Mouse (Mus musculus) ovary, postnatal 14 days (tissue): ENCODE measurements around the gene Cdc42bpb.

Experiments
- DNase-seq: peaks from one replicate; pipeline ENCODE4 v3.0.0; 2022; ENCODE audit warnings: low spot score

The Cdc42bpb gene

GRCm38 (mm10) chr12:111284532-111284931, 93.0 kb downstream of the Cdc42bpb start:
- DNase-seq = no peak

DNA sequence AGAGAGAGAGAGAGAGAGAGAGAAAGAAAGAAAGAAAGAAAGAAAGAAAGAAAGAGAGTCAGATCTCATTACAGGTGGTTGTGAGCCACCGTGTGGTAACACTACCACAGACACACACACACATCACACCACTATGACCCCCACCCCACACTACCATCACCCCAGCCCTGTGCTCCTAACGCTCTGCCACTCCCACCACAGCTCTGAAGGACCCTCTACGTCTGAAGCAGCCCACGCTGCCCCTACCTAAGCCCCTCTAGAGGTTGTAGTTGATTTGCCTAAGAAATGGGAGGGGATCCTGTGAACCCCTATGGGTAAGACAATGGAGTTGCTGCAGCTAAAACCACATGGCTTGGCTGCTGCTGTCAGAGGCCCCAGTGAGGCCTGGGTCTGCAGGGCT, 93.9 kb downstream of the Cdc42bpb start:
- DNase-seq = no peak

DNA sequence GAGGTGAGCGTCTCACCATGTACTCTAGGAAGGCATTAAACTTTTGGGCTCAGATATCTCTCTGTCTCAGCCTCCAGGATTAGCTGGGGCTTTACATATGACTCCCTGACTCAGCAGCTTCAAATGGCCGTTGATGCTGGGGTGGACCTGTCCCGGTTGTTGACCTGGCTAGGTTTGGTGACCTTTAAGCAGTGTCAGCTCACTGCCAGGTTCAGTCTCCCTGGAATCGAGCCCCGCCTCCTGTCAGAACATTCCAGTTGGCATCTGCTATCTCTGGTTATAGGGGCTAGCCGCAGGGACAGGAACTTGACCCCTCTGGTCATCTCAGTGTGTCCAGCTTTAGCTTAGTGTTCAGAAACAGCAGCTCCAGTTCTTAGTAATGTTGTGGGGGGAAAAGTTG, 101.1 kb downstream of the Cdc42bpb start:
- DNase-seq = no peak

DNA sequence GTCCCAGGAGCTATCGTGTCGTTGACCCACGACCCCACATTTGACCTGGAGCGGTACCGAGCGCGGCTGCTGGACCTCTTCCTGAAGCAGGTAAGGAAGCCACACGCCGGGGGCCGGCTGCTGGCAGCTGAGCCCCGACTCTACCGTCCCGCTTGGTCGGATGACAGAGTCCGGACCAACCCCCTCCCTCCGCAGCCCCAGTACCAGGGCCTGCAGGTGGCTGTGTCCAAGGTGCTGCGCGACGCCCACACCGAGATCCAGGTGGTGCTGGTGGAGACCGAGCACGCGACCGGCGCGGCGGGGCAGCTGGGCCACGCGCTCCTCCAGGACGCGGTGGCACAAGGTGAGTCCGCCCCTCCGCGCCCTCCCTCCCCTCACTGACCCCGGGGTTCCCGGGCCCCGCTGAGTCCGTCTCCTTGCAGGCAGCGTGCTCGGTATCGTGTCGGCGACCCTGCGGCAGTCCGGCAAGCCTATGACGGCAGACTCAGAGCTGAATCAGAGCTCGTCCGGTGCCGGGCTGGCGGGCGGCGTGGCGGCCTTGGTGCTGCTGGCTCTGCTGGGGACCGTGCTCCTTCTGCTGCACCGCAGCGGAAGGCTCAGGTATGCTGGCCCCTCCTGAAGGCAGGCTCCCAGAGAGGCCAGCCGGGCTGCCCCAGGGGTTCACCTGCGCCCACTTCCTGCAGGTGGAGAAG, 102.2 kb downstream of the Cdc42bpb start:
- no peak for DNase-seq

GRCm38 (mm10) chr12:111274447-111275149, 102.9 kb downstream of the Cdc42bpb start:
- DNase-seq = no peak

DNA sequence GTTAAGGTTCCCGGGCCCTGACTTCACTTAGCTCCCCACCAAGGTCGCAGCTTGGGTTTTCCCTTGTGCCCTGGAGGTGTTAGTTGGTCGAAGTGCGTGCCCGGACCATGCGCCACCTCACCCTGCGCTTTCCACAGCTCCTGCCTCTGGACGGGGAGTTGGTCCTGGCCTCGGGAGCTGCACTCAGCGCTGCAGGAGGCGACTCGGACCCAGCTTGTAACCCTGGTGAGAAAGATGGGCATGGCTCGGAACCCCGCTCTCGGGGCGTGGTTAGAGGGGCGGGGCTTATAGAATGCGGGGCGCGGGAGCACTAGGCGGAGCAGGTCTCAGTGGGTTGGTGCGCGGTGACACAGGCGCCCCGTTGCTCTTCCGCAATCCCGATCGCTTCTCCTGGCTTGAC, 103.5 kb downstream of the Cdc42bpb start:
- DNase-seq = no peak

DNA sequence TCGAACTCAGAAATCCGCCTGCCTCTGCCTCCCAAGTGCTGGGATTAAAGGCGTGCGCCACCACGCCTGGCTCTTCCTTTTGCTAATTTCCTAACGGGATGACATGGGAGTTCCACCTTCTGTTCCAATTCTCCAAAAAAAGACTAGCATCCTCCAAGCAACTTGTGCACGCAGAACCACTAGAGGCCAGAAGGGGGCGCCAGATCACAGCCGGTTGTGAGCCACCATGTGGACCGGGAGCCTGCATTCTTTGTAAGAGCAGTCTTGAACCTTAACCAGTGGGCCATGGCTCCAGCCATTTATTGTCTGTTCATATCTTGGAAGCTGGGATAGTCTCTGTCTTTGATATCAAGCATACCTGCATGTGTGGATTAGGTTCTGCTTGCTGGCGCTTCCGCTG, 105.1 kb downstream of the Cdc42bpb start:
- peak; percentile 74 for DNase-seq

GRCm38 (mm10) chr12:111271966-111272365, 105.6 kb downstream of the Cdc42bpb start:
- no peak for DNase-seq

DNA sequence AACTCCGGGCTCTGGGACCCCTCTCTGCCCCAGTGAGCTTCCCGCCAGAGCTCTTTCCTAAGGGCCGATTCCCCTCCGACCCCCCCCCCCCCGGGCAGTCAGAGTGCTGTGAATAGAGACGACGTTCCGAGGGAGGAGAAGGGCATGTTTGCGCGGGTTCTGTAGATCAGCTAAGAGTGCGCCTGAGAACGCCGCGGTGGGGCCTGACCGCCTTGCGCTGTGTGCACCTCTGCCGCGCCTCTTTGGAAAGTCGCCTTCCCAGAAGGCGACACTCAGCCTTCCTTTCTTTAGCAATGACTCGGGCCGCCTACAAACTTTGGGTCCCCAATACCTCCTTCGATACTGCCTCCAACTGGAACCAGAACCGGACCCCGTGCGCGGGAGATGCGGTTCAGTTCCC, 106.1 kb downstream of the Cdc42bpb start:
- DNase-seq = no peak

DNA sequence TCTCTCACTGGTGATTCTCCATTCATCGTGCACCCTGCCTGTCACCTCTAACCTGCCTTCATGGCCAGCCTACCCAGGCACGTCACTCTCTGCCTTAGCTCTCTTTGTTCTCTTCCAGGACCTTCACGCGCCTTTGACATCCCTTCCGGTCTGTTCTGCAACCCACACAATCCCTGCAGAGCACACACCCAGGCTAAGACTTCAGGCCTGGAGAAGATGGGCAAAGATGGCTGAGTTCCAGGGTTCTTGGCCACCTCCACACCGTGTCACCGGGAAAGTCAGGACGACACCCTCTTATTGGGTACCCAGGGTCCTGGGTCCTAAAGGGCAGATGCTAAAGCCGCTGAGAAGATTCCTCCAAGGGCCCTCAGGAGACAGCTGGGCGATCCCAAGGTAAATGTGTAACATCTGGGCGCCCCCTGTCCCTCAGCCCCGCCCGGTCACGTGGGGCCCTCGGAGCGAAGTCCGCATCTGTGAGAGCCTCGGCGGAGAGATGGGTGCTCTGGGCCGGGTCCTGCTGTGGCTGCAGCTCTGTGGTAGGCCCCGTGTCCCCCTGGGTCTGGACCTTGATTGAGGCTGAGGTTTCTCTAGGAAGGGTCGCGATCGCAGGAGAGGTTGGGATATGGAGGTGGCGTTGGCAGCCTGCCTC, 106.8 kb downstream of the Cdc42bpb start, which contains the start of gene Amn:
Gene Amn, plus strand, starts transcription at position 467 of the 649 bp plus-strand sequence.
- no peak for DNase-seq

GRCm38 (mm10) chr12:111267673-111268325, 109.7 kb downstream of the Cdc42bpb start:
- no peak for DNase-seq

- no peak for DNase-seq
Observed at GRCm38 (mm10) chr12:111266592-111266991, 110.9 kb downstream of the Cdc42bpb start.

- DNase-seq = no peak
Observed at GRCm38 (mm10) chr12:111265212-111265611, 112.3 kb downstream of the Cdc42bpb start.

DNA sequence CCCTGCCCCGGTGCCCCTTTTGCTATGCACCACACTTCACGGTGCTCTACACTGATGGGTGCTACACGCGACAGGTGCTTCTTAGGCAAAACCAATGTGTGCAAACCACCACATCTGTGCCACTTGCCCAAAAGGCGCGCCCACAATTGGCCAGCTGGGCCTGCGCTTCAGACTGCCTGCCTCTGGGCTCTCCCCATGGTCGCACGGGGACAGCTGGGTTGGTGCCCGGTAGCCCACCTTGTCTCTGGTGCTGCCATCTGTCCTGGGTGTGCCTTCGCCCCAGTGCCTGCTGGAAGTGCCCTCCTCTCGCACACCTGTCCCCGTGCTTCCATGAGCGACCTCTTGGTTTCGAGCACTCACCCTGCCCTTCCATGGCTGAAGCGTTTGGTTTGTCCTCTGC, 113.9 kb downstream of the Cdc42bpb start:
- no peak for DNase-seq

- DNase-seq = no peak
Observed at GRCm38 (mm10) chr12:111251227-111251626, 126.3 kb downstream of the Cdc42bpb start.

DNA sequence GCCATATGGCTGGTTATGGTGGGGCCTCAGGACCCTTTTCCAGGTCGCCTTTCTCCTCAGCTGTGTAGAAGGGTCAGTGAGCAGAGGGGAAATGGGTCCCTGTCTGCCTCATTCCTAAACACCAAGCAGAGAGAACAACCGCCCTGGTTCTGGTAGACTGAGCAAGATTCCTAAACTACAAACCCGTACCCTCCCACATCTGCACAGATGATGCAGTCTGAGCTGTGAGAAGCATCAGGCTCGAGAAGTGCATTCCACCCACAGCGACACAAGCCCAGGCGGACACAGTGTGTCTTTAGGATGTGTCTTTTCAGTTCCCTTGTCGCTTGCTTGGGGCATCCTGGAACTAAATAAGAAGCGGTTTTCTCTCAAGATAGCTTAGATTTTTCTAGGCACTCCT, 127.4 kb downstream of the Cdc42bpb start:
- DNase-seq = no peak

- DNase-seq = no peak
Observed at GRCm38 (mm10) chr12:111249095-111249494, 128.4 kb downstream of the Cdc42bpb start.

GRCm38 (mm10) chr12:111246808-111247464, 130.6 kb downstream of the Cdc42bpb start:
- DNase-seq = no peak

DNA sequence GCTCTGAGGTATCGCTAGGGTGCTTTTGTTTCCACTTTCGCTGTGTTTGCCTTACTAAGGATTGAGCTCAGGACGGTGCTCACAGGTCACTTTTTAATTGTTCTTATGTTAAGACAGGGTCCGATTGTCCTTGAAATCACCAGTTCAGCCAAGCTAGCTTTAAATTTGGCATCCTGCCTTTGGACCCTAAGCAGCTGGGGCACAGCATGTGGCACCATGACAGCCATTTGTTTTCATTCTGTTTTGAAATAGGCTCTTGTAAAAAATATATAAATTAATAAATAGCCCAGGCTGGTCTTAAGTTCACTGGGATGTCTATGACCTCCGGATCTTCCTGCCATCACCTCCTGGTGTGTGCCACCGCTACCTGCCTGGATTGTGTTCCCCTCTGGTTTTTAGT, 132.4 kb downstream of the Cdc42bpb start:
- no peak for DNase-seq

DNA sequence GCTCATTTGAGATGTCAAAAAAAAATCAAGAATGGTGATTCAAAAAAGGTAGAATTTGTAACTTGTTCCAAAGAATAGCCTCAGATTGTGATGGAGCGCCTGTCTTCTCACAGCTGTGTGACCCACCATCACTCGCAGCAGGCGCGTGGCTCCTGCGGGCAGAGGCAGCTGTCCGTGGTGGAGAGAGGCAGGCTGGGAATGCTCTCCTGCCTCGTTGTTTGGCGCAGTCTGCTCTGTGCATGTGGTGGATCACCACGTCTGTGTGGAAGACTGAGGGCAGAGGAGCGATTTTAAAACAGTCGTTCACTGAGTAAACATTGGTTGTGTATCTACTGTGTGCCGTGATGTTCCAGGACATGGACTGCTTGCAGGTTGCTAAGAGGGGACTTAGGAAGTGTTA, 133.8 kb downstream of the Cdc42bpb start:
- no peak for DNase-seq
